Mouse (Mus musculus): Measurements from ENCODE around the gene D930048N14Rik. TPM values are rescaled to one million over a fixed set of nuclear protein-coding genes. Genes with fewer than 3 reads are reported as not detected.
A peak's percentile ranks its signal among the peaks of the same experiment; 100 is the strongest.

The D930048N14Rik gene
- polyA plus RNA-seq, 1 experiment from 2014 or later: 0.97 TPM

DNA sequence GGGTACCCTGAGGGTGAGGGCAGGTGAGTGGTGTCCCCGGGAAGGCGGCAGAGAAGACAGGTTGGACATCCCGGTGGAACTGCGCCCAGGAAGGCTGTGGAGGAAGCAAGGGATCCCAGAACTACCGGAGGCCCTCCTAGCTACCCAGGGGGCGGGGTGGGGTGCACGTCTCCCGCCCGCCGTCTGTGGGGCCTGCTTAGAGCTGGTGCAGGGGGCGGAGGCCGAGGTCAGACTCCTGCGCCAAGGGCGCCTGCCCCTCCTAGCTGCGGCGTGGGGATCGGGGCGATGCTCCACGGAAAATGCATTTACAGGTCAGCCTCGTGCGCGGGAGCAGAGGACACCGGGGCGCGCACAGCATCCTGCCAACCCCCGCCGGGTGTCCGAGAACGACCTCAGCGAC is 493 bp upstream of the D930048N14Rik start:
- WGBS (ENCODE audit: insufficient replicate concordance): 2% methylated on average over 30 of the region's 30 CpGs
- ATAC-seq (replicated peaks; ENCODE audit: insufficient number of reproducible peaks, low FRiP score, low TSS enrichment): 0 out of 2 replicates have a peak, but pooled peaks have one; percentile 8
- H3K27ac ChIP-seq (ENCODE audit: low read depth, low read length): no peak overlapping the region

DNA sequence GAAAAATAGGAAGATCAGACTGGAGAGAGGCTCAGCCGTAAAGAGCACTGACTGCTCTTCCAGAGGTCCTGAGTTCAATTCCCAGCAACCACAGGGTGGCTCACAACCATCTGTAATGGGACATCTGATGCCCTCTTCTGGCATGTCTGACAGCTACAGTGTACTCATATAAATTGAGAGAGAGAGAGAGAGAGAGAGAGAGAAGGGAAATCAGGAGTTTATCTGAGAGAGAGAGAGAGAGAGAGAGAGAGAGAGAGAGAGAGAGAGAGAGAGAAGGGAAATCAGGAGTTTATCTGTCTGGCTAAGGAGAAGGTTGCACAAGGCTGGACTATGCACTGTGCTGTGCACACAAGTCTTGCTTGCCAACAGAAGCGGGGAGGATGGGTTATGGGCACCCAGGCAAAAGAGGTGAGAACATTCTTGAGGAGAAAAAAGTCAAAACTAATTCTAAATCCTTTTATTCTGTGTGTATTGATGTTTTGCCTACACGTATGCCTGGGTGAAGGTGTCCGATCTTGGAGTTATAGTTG is 2.2 kb downstream of the D930048N14Rik start:
- H3K36me3 ChIP-seq (ENCODE audit: control insufficient read depth, insufficient read depth, low read length): no peaks in the 10 kb centered on the region
- 95% methylated on average over 4 of the region's 4 CpGs for WGBS (ENCODE audit: insufficient replicate concordance)
- no peak for ATAC-seq (replicated peaks; ENCODE audit: insufficient number of reproducible peaks, low FRiP score, low TSS enrichment)
- peaks cover 23% of the 10 kb centered on the region for H3K4me1 ChIP-seq (ENCODE audit: control insufficient read depth, insufficient read depth, low read length)
- no peak overlapping the region for H3K4me3 ChIP-seq (ENCODE audit: low read depth, low read length)
- no peak overlapping the region for H3K4me2 ChIP-seq
- no peak overlapping the region for H3K27ac ChIP-seq (ENCODE audit: low read depth, low read length)
- no peak overlapping the region for H3K9ac ChIP-seq (ENCODE audit: low read depth, low read length)
- no peaks in the 10 kb centered on the region for H3K9me3 ChIP-seq (replicated peaks; ENCODE audit: control insufficient read depth, low read length)
- H3K27me3 ChIP-seq (ENCODE audit: control insufficient read depth, insufficient read depth, low read length): 0 out of 2 replicates have a peak, but pooled peaks cover 5% of the 10 kb centered on the region

More for the DNA sequence above, 493 bp upstream of the D930048N14Rik start:
- peaks cover 23% of the 10 kb centered on the region for H3K4me1 ChIP-seq (ENCODE audit: control insufficient read depth, insufficient read depth, low read length)
- H3K36me3 ChIP-seq (ENCODE audit: control insufficient read depth, insufficient read depth, low read length): peaks cover 3% of the 10 kb centered on the region; the same call in 1 of the 2 replicates
- peak overlapping the region; percentile 73 for H3K9ac ChIP-seq (ENCODE audit: low read depth, low read length)
- 0 out of 2 replicates have a peak, but pooled peaks cover 5% of the 10 kb centered on the region for H3K27me3 ChIP-seq (ENCODE audit: control insufficient read depth, insufficient read depth, low read length)
- H3K9me3 ChIP-seq (replicated peaks; ENCODE audit: control insufficient read depth, low read length): no peaks in the 10 kb centered on the region
- peak overlapping the region; percentile 65 for H3K4me3 ChIP-seq (ENCODE audit: low read depth, low read length)
- peak overlapping the region; percentile 95 for H3K4me2 ChIP-seq

DNA sequence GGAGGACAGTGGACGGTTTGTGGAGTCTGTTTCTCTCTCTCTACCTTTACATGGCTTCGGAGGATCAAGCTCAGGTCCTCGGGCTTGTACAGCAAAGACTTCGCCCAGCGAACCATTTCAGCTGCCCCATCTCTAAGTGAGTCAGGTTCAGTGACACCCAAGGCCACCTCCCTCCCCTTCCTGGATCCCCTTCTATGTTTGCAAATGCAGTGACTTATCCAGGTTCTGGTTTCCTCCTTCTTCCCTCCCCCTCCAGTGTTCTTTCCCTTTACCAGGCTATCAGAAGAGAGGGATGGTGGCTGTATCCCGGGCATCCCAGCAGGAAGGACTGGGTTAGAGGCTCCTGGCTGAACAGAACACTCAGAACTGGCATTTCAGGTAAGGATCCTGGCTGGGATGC is 3.0 kb downstream of the D930048N14Rik start:
- WGBS (ENCODE audit: insufficient replicate concordance): 83% methylated on average over 6 of the region's 6 CpGs
- Histone ChIP-seq H3K4me1 (ENCODE audit: control insufficient read depth, insufficient read depth, low read length) (peaks cover 19% of the 10 kb centered on the region), H3K27ac (ENCODE audit: low read depth, low read length) (no peak overlapping the region), H3K9me3 (replicated peaks; ENCODE audit: control insufficient read depth, low read length) (no peaks in the 10 kb centered on the region), H3K27me3 (ENCODE audit: control insufficient read depth, insufficient read depth, low read length) (0 out of 2 replicates have a peak, but pooled peaks cover 5% of the 10 kb centered on the region), H3K36me3 (ENCODE audit: control insufficient read depth, insufficient read depth, low read length) (no peaks in the 10 kb centered on the region), H3K4me3 (ENCODE audit: low read depth, low read length) (no peak overlapping the region), H3K4me2 (no peak overlapping the region), H3K9ac (ENCODE audit: low read depth, low read length) (no peak overlapping the region)
- ATAC-seq (replicated peaks; ENCODE audit: insufficient number of reproducible peaks, low FRiP score, low TSS enrichment): no peak

DNA sequence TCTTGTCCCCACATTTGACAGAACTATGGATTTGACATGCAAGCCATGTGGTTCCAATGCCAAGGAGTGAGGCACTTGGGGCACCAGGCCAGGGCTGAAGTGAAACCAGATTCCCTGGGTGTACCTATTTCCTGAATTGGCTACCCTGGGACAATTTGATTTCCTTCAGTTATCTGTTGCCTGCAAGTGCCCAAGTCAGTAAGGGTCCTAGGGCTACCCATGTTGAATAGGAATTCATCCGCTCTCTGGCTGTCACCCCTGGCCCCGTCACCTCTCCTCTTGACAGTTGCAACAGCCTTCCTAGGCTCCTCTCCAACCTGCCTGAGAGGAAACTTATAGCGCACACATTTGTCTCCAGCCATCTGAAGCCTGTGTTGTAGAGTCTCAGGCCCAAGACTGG is 4.1 kb downstream of the D930048N14Rik start:
- no peak overlapping the region for H3K9ac ChIP-seq (ENCODE audit: low read depth, low read length)
- no peak for ATAC-seq (replicated peaks; ENCODE audit: insufficient number of reproducible peaks, low FRiP score, low TSS enrichment)
- H3K4me3 ChIP-seq (ENCODE audit: low read depth, low read length): no peak overlapping the region
- H3K4me1 ChIP-seq (ENCODE audit: control insufficient read depth, insufficient read depth, low read length): peaks cover 9% of the 10 kb centered on the region; the same call in 1 of the 2 replicates
- no peak overlapping the region for H3K4me2 ChIP-seq
- 79% methylated on average over 3 of the region's 3 CpGs for WGBS (ENCODE audit: insufficient replicate concordance)
- no peaks in the 10 kb centered on the region for H3K36me3 ChIP-seq (ENCODE audit: control insufficient read depth, insufficient read depth, low read length)
- 0 out of 2 replicates have a peak, but pooled peaks cover 3% of the 10 kb centered on the region for H3K27me3 ChIP-seq (ENCODE audit: control insufficient read depth, insufficient read depth, low read length)
- no peaks in the 10 kb centered on the region for H3K9me3 ChIP-seq (replicated peaks; ENCODE audit: control insufficient read depth, low read length)
- H3K27ac ChIP-seq (ENCODE audit: low read depth, low read length): no peak overlapping the region

DNA sequence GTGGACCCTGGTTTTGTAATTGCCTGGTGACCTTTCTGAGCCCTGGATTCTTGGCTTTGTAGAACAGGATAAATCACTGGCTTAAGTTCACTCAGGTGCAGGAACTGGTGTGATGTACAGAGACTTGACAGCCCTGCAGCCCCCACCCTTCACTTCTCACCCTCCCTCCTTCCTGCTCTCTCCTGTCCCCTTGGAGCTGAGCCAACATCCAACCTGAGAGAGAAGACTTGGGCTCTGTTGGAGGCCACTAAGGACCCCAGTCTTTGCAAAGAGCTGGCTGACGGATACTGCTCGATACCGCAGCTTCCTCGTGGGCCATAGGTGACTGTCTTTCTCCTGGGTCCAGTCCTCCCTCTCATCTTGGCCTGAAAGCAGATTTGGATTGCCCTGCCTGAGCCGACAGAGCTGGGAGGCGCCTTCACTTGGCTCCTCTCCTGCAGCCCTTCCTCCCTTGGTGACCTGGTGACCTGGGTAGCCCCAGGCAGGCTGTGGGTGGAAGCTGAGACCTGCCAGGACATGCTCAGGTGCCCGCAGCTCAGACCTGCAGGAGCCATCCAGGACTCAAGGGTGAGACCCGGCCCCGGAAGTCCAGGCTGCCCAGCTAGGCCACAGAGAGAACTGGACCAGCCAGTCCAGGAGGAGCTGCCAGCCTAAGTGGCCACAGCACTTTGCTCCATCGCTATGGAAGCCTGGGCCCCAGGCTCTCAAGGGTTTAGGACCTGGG is 6.2 kb downstream of the D930048N14Rik start:
- WGBS (ENCODE audit: insufficient replicate concordance): 80% methylated on average over 10 of the region's 10 CpGs
- peak overlapping the region; percentile 19; the same call in 1 of the 2 replicates for H3K27ac ChIP-seq (ENCODE audit: low read depth, low read length)
- no peaks in the 10 kb centered on the region for H3K36me3 ChIP-seq (ENCODE audit: control insufficient read depth, insufficient read depth, low read length)
- H3K4me2 ChIP-seq: no peak overlapping the region
- no peaks in the 10 kb centered on the region for H3K9me3 ChIP-seq (replicated peaks; ENCODE audit: control insufficient read depth, low read length)
- H3K27me3 ChIP-seq (ENCODE audit: control insufficient read depth, insufficient read depth, low read length): no peaks in the 10 kb centered on the region
- no peak overlapping the region for H3K4me3 ChIP-seq (ENCODE audit: low read depth, low read length)
- no peak for ATAC-seq (replicated peaks; ENCODE audit: insufficient number of reproducible peaks, low FRiP score, low TSS enrichment)
- H3K9ac ChIP-seq (ENCODE audit: low read depth, low read length): no peak overlapping the region
- 0 out of 2 replicates have a peak, but pooled peaks cover 2% of the 10 kb centered on the region for H3K4me1 ChIP-seq (ENCODE audit: control insufficient read depth, insufficient read depth, low read length)

DNA sequence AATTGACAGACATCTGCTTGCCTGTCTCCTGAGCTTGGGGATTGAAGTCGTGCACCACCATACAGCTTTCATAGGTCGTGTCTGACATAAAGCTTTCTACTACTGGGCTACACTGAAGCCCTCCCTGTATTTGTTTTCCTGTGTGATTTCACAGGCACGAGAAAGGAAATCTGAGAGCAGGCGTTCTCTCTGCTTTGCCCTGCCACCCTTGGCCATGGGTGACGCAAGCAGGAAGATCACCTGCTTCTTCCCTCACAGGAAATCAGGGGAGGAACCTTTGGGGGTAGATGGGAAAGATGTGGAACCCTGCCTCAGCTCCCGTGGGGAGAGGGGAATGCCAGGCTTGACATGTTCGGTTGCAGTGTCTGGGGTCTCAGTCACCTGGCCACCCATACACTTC is 7.5 kb downstream of the D930048N14Rik start:
- Histone ChIP-seq H3K36me3 (ENCODE audit: control insufficient read depth, insufficient read depth, low read length) (no peaks in the 10 kb centered on the region), H3K4me2 (no peak overlapping the region), H3K9me3 (replicated peaks; ENCODE audit: control insufficient read depth, low read length) (no peaks in the 10 kb centered on the region), H3K9ac (ENCODE audit: low read depth, low read length) (no peak overlapping the region), H3K27me3 (ENCODE audit: control insufficient read depth, insufficient read depth, low read length) (no peaks in the 10 kb centered on the region), H3K4me3 (ENCODE audit: low read depth, low read length) (no peak overlapping the region), H3K27ac (ENCODE audit: low read depth, low read length) (no peak overlapping the region), H3K4me1 (ENCODE audit: control insufficient read depth, insufficient read depth, low read length) (0 out of 2 replicates have a peak, but pooled peaks cover 2% of the 10 kb centered on the region)
- 55% methylated on average over 7 of the region's 7 CpGs for WGBS (ENCODE audit: insufficient replicate concordance)
- ATAC-seq (replicated peaks; ENCODE audit: insufficient number of reproducible peaks, low FRiP score, low TSS enrichment): no peak

DNA sequence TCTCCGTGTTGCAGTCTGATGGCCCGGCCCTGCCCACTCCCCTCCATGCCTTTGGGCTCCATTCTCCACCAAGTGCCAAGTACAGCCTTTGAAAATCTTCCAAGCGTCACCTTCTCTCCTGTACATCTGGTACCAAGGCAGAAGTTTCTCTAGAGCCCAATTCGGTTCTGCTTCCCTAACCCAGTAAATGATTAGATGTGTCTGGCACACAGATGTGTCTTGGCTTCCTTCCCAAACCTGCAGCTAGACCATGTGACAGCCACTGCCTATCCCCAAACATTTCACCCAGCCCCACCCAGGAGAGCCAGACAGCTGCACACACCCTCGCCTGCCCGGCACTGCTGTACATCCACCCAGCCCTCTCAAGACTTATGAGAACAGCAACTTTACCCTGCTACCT is 8.0 kb downstream of the D930048N14Rik start:
- Histone ChIP-seq H3K27me3 (ENCODE audit: control insufficient read depth, insufficient read depth, low read length) (no peaks in the 10 kb centered on the region), H3K27ac (ENCODE audit: low read depth, low read length) (no peak overlapping the region), H3K36me3 (ENCODE audit: control insufficient read depth, insufficient read depth, low read length) (no peaks in the 10 kb centered on the region), H3K4me3 (ENCODE audit: low read depth, low read length) (no peak overlapping the region), H3K4me1 (ENCODE audit: control insufficient read depth, insufficient read depth, low read length) (0 out of 2 replicates have a peak, but pooled peaks cover 2% of the 10 kb centered on the region), H3K4me2 (no peak overlapping the region), H3K9ac (ENCODE audit: low read depth, low read length) (no peak overlapping the region), H3K9me3 (replicated peaks; ENCODE audit: control insufficient read depth, low read length) (no peaks in the 10 kb centered on the region)
- ATAC-seq (replicated peaks; ENCODE audit: insufficient number of reproducible peaks, low FRiP score, low TSS enrichment): no peak
- WGBS (ENCODE audit: insufficient replicate concordance): 73% methylated on average over 6 of the region's 6 CpGs

DNA sequence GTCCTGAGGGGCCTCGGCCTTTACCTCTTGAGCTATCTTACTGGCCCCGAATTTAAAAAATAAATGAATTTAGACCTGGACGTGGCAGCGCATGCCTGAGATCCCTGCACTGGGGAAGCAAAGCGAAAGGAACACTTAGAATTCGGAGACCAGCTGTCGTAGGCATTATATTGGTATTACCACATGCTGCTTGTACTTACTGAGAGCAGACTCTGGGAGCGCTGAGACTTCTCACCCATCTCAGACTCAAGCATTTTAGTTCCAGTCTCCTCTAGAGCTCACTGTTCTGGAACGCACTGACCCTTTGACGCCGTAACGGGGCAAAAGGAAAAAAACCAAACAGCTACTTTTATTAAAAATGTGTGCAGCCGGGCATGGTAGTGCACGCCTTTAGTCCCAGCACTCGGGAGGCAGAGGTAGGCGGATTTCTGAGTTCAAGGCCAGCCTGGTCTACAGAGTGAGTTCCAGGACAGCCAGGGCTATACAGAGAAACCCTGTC is 11.2 kb downstream of the D930048N14Rik start:
- H3K27me3 ChIP-seq (ENCODE audit: control insufficient read depth, insufficient read depth, low read length): no peaks in the 10 kb centered on the region
- H3K9ac ChIP-seq (ENCODE audit: low read depth, low read length): no peak overlapping the region
- 81% methylated on average over 16 of the region's 16 CpGs for WGBS (ENCODE audit: insufficient replicate concordance)
- H3K4me3 ChIP-seq (ENCODE audit: low read depth, low read length): no peak overlapping the region
- no peak for ATAC-seq (replicated peaks; ENCODE audit: insufficient number of reproducible peaks, low FRiP score, low TSS enrichment)
- H3K4me2 ChIP-seq: no peak overlapping the region
- no peaks in the 10 kb centered on the region for H3K36me3 ChIP-seq (ENCODE audit: control insufficient read depth, insufficient read depth, low read length)
- H3K27ac ChIP-seq (ENCODE audit: low read depth, low read length): no peak overlapping the region
- 0 out of 2 replicates have a peak, but pooled peaks cover under 1% of the 10 kb centered on the region for H3K4me1 ChIP-seq (ENCODE audit: control insufficient read depth, insufficient read depth, low read length)
- H3K9me3 ChIP-seq (replicated peaks; ENCODE audit: control insufficient read depth, low read length): no peaks in the 10 kb centered on the region

Data from heart, embryonic 11.5 days (tissue).